Mouse (Mus musculus): ENCODE results near the gene Ppp1r27. TPM values are rescaled to one million over a fixed set of nuclear protein-coding genes. Genes with fewer than 3 reads are reported as not detected.
"Not testable (repeated sequence)": the region's sequence is repeated elsewhere in the genome, so short reads cannot be mapped to it uniquely, and the experiment has no call there.

Ppp1r27 gene
- 1.4 TPM in 1 of 2 replicates, not detected in the other for total RNA-seq (2021)
- long read RNA-seq, partial matches to known transcripts: 0 of 1 reads
- long read RNA-seq, other reads (novel, unspliced or antisense): 1 of 1 reads

DNA sequence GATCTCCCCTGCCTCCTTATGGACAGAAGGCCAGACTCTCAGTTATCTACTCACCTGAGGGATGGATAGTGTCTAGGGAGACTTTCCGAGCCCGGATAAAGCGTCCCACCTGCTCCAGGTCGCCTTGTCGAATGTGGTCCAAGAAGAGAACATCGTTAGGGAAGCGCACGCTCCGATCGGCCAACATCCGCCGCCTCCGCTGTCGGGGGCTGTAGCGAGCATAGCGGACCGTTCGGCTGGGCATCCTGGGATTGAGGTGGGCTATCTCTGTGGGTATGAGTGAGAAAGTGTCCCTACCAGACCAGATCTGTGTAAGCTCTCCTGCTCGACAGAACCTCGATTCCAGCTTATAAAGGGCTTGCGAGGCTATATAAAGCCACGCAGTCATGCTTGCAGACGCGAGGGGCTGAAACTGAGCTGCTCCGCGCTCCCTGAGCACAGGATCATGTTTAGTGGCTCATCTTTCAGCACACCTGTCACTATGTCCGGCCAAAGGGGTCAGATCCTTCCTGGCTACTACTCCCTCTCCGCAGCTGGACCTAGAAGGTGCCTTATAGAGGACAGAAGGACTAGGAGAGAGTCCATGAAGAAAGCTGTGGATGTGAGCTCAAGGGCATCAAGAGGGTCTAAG is at the start of gene Ppp1r27:
Gene Ppp1r27 (minus strand): TSS at position 323 of the 631 bp plus-strand sequence.
- DNase-seq: no peak

DNA sequence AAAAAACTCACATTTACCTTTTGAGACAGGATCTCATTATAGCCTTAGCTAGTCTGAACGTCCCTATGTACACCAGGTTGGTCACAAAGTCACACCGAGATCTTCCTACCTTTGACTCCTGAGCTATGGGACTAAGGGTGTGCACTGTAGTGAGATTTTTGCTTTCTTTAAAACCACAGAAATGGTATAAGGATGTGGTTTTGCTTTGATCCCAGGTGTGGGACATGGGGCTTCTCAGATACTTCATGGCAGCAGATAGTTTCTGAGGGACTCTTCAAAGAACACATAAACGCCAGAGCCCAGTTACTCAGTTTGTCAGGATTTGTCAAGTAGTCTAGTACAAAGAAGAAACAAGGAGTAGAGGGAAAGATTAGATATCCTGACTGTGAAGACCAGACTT is 49.8 kb upstream of the Ppp1r27 start:
- no peak for DNase-seq

DNA sequence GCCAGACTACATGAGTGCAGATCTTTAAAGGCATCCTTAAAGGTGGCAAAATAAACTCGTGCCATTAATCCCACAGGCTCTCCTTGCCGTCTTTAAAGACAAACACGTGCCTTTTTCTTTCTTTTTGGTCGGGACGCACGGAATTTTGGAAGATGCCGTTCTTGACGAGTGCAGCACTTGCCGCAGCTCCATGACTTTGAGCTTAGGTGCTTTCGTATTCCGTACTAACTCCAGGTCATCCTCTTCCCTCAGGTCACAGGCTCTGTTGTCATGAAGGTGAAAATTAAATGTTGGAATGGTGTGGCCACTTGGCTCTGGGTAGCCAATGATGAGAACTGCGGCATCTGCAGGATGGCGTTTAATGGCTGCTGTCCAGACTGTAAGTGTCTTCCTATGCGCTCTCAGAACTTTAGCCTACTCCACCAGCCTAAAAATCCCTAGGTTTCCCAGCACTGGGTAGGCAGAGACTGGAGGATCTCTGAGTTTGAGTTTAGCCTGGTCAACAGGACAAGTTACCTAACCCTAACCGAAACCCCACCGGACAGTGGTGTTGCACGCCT is 48.1 kb upstream of the Ppp1r27 start:
- no peak for DNase-seq

DNA sequence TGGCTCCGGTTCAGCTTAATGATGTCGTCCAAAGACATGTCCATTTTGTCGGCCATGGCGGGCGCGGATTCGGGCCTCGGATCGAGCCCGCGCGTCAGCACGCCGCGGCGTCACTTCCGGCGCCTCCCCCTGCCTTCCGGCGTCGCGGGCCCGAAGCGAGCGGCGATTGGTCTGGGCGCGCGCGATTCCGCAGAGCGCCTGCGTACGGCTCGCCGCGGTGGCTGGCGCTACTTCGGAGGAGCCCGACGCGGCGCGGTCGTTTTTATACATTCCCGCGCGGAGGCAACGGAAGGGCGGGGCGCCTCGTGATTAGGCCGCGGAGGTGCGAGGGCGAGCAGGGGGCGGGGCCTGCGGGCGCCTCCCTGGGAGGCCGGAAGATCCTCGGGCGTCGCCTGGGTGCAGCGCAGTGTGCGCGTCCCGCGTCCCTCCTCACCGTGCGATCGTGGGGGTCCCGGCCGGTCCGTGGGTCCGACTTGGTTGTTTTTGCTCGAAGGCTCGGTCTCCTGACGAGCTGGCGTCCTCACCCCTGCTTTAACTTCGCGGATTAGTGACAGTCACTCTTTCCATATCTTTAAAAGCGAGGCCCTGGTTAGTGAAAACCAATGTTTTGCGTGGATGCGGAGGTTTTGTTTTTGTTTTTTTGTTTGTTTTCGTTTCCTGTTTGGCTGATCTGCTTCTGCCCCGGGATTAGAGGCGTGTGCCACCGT is 47.5 kb upstream of the Ppp1r27 start, which contains the start of the genes Alyref and Anapc11:
Gene Alyref (minus strand): TSS at position 83 of the 707 bp plus-strand sequence.
Gene Anapc11 (plus strand): TSS at position 139 of the 707 bp plus-strand sequence.
- DNase-seq: peak; percentile 96

DNA sequence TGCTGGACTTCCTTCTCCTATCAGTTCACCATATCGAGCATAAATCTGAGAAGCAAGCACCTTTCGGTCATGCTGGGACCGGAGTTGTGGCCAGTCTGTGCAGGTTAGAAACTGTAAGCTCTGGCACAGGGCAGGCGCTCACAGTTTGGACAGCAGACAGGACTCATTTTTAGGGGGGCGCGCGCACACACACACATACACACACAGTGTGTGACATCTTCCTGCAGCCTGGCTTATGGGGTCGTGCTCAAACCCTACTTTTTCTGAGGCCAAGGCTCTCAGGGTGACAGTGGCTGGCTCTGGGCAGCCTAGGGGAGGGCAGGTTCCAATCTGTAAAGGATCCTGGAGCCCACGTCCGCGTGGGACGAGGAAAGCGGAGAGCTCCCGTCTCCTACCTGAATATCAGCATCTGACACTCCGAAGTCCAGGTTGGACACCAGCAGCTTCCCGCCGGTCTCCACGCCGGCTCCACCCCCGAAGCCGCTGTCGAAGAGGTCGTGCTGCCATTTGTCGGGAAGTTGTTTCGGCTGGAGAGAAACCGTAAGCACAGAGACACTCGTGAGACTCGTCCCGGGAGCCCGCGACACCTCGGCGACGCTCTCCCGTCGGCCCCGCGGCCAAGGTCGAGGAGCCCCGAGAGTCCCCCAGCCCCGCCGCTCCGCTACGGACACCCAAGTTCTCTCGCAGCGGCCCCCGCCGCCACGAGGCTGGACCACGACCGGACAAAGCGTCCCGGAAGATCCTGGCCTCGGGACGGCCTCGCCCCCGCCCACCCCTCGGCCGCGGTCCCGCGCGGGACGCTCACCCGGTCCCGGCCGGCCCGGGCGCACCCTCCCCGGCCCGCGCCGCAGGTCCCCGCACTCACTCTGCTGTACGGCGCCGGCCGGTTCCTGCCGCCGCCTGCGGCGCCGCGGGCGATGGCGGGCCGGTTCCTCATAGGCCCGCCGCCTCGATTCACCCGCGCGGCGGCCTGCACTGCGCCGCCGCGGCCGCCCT is 46.6 kb upstream of the Ppp1r27 start:
- peak; percentile 31 for DNase-seq

DNA sequence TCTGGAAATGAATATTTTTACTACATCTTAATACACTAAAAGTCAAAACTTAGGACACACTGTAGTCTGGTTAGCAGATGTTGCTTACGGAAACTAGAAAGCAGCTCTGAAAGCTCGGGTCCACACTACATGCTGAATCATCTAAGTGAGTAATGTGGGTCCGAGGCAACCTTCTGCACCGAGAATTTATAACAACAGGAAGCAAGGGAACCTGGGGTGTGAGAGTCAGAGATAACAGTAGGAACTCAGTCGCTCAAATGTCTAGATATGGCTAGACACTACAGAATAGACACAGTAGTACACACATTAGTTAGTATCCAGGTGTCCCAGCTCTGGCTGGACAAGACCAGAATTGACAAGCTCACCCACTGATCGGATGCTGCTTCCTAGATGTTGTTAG is 37.6 kb upstream of the Ppp1r27 start:
- DNase-seq: no peak

DNA sequence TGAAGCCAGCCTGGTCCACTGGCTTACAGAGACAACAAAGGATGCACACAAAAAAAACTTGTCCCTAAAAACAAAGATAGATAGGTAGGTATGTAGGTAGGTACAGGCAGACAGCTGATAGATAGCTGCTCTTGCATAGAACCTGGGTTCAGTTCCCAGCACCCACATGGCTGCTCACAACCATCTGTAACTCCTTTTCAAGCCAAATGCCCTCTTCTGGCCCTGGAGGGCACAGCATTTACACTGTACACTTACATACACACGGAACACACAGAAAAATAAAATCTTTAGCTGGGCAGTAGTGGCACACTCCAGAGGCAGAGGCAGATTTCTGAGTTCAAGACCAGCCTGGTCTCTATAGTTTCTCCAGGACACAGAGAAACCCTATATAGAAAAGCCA is 33.0 kb upstream of the Ppp1r27 start:
- DNase-seq: no peak

DNA sequence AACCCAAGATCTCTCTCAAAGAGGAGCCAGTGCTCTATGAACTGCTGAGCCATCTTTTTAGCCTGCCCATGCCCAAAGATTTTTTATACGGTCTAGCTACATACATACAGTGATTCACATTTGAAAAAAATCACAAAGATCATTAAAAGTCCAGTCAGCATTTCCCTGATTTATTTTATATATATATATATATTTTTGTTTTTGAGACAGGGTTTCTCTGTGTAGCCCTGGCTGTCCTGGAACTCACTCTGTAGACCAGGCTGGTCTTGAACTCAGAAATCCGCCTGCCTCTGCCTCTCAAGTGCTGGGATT is 32.0 kb upstream of the Ppp1r27 start:
- not testable (repeated sequence) for DNase-seq

DNA sequence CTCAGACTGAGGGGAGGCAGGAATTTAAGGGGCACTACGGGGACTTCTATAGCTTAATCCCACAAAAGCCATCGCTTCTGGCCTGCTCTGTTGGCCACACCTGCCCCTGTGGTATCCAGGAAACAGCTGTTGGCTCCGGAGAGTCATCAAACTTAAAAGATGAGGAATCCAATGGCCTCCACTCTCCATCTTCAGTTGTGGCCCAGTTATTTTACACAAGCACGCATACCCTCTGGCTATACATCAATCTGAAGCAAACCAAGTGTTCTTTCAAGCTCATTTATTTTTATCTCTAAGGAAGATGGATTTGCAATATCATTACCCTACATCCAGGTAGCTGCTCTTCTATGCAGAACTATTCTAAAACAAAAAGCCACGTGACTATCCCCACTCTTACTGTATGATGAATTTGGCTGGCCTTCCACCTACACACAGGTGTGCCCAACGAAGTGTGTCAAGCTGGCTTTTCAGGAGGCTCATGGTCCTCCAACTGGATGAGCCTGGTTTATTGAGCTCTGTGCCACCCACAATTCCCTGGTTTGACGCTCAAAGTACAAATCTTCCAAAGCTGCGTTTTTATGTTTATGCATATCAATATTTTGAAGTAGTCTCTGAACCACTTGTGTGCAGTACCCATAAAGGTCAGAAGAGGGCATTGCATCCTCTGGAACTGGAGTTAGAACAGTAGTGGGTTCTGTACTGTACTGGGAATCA is 31.5 kb upstream of the Ppp1r27 start:
- DNase-seq: no peak

DNA sequence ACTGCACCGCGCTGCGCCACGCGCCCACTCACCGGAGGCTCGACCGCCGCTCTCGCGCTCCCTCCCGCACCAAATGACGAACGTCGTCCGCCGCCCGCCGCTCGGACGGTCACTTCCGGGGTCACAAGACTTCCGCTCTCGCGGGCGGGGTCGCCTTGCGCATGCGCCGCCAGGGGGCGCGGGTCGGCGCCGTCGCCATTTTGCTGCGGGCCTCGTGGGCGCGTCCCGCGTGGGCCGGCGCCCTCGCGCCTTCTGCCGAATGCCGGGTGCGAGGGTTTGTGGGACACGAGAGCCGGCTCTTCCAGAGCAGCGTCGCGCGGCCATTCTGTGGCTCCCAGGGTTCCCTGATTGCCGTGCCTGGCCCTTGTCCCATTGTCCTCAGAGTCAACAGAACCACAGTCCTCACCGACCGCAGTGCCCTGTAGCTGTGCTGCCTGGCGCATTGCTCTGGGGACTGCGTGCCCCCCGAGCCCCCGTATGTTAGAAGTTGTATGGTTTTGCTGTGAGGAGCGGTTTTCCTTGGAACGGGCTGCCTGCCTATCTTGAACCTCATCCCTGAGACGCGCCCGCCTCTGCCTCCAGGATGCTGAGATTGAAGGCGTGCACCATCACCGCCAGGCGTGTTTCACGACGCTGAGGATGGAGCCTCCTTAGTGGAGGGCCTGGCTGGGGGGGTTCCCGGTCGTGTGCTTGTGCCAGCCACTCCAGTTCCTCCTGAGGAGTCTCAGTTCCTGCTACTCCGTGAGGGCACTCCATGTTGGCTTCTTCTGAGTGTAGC is 30.7 kb upstream of the Ppp1r27 start, which contains the start of gene Arhgdia:
Gene Arhgdia (minus strand): TSS at position 135 of the 778 bp plus-strand sequence.
- peak; percentile 92 for DNase-seq

DNA sequence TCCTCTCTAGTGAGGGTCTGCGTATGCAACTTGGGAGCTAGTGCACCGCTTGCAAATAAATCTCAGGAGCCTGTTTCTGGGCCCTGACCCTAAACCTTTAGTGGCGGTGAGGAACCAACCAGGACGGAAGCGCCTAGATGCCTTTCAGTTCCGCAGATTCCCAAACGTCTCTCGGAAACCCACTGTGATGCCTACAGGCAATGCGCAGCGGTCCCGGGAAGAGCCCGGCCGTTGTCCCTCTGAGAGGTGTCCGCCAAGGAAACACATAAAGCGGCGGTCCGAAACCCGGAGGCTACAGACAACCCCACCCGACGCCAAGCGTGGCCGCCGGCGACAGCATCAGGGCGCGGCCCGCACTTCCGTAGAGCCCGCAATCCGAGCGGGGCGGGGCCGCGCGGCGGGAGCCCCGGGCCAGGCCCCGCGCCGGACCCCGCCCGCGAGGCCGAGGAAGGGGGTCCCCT is 30.0 kb upstream of the Ppp1r27 start:
- DNase-seq: peak; percentile 48

DNA sequence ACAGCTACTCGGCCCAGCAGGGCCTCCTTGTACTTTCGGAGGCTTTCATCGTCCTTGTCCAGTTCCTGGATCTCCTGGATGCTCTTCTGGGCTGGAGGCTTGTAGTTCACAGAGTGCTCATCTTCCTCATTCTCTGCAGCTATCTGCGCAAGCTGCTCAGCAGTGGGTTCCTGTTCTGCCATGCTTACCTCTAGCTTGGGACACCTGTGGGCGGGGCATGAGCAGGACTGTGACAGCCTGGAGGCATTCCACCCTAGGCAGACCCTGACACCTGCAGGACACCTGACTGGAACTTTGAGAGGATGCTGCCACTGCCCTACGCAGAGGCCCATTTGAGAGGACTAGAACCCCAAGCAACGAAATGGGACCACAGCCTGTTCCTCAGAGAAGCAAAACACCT is 29.3 kb upstream of the Ppp1r27 start:
- DNase-seq: no peak

DNA sequence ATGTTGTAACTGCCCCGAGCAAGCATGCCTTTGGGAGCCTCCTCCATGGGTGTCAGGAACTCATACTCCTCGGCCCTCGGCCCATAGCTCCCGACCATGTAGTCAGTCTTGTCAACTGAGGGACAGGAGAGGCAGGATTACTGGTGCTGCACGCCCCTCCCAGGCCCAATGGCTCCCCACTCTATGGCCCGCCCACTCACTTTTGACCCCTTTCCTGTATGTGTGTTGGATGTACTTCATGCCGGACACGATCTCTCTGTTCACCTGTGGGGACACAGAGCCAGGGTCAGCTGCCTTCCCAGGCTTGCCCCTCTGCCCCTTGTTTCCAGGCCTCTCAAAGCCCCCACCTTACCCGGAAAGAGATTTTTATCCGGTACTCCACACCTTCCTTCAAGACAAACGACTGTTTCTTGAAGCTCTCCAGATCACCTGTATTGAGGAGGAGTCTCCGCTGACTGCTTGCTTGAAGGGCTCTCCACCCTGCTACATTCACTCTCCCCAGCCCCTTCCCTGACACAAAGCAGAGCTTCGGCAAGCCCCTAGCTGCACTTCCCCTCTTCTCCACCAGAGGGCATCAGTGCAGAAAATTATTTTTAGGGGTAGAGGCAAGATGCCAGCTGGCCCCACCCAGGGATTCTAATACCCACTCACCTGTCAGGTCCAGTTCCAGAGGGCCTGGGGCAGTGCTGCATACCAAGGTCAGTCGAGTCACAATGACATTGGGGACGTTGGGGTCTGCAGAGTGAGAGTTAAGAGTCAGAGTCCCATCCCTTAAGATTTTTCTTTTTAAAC is 28.6 kb upstream of the Ppp1r27 start:
- peak; percentile 64 for DNase-seq

DNA sequence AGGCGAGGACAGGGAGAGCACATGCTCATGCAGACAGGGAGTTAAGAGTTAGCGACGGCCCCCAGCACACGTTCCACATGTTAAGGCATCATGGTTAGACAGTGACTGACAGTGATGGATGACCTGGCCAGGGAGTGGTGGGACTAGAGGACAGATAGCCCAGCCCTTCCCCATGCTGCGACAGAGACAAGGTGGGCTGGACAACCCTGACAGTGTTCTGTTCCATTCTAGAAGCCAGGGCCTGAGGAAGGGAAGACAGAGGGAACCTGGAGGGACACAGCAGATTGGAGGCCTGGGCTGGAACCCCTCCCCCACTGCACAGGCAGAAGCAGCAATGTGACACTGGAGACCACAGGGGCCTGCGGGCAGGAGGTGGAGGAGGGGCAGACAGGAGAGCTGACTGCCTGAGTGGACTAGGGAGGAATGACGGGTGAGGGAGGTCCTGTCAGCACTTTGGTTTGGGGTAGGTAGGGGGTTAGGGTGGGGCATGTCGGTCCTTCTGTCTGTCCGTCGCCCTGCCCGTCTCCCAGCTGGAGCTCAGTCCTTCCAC is 27.8 kb upstream of the Ppp1r27 start:
- no peak for DNase-seq

DNA sequence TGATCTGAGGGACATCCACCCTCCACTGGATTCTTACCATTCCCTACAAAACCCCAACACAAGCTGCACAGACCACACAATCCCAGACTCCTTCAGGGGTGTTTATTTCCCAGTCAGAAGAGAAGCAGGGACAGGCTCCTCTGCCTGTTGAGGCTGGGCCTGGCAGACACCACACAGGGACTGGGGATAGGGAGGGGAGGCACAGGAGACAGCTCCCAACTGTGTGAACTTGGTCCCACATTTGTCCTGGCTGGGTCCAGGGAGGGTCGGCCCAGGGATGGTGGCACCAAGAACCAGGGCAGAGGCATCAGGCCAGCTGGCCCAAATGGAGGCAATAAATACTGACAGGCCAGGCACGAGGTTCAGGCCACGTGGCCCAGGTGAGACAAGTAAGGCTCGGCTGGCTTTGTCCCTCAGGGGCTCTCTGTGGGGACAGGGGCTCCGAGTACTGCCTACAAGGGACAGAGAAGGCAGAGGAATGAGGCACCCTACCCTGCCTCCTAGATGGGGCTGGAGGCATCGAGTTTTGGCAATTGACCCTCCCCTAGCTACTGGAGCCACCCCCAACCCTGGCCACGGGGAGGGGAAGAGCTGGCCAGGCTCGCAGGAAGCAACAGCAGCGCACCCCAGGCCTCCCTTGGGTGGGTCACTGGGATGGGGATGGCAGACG is 27.2 kb upstream of the Ppp1r27 start:
- DNase-seq: no peak

DNA sequence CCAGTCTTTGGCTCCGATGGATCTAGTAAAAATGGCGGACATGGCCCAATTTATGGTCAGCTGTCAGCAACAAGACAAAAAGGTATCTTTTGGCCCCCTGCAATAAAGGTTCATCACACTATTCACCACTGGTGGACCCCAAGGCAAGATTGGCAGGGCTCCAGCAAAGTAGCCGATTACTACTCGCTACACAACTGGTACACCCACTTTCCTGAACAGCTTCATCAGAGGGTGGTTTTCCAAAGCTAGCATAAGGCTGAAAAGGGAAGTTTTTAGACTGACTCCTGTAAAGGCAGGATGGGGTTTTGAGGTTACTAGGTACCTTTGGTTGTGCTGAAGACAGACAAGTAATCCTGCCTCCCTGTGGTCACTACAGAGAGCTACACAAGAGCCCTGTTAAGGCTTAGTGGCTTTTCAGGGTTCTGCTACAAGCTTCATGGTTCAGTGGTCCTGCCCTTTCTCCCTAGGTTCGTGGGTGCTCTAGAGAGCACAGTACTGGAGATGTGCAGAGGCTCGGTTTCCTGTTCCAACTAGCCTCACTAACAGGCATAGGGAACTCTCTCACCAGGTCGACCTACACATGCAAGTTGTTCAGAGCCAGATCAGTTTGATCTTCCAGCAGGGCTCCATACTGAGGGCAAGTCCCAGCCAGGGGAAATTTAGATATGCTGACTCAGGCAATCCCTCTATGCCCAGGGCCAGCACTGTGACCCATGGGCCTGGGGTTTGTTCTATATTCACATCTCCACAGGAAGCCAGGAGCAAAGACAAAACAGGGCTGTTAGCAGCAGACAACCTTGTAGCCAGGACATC is 26.5 kb upstream of the Ppp1r27 start:
- DNase-seq: no peak

DNA sequence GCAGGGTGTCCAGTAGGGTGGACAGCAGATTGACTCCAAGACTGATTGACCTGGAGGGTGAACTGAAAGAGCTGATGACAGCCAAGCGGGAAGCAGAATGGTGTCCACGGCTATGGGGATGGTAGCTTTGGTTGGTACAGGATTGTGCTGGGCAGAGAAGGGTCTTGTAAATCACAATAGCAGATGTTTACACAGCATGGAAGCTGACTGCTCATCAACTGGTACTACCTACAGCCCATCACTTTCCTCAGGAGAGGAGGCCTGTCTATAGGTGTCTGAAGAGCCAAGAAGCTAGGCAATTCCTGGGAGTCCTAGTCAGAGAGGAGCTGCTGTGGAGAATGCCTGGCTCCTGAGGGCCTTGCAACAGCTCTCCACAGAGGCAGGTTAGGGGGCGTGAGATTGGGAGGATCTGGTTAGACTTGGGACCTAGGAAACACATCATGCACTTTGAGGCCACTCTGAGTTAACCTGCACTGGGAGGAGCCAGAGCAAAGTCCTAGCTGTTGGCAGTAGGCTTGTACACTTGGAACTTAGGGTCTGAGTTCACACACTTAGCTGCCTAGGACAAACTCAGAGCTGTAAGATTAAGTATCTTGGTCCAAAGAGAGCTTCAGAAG is 25.5 kb upstream of the Ppp1r27 start:
- DNase-seq: no peak
